In genomic region chr13:21173072-21173471, GRCm38 (mm10) we compare ENCODE assay signal across 8 mouse cellular contexts. TPM values are rescaled to one million over a fixed set of nuclear protein-coding genes. Genes with fewer than 3 reads are reported as not detected.
DNase-seq lines count a peak whose midpoint lies in the region; ATAC-seq lines count a peak whose summit lies in the region.

No protein-coding gene starts in this region.

- DNase-seq in cerebellum, adult 11 months, result peak; percentile 52
- DNase-seq in gastrocnemius, adult 8-10 months (ENCODE audit: low spot score in 2 of 2), result peak; percentile 75 to 82
- DNase-seq in induced T-regulatory cell, adult 2 months (ENCODE audit: low read depth), result peak; percentile 56
- DNase-seq in left cerebral cortex, postnatal 36 days (ENCODE audit: low spot score in 2 of 2), result peak; percentile 62 to 73
- peak; percentile 73 for DNase-seq in midbrain, embryonic 10.5 days (ENCODE audit: low spot score)

- peak overlapping the region; percentile 64 for H3K4me3 ChIP-seq in midbrain, embryonic 10.5 days
- peak overlapping the region; percentile 40 for H3K4me3 ChIP-seq in stomach, embryonic 14.5 days (ENCODE audit: low read depth, low read length)

- H3K9me3 ChIP-seq in midbrain, embryonic 10.5 days (replicated peaks), result no peaks in the 10 kb centered on the region
- H3K9me3 ChIP-seq in stomach, embryonic 14.5 days (ENCODE audit: control insufficient read depth, low read depth, low read length), result no peaks in the 10 kb centered on the region

- under 1% methylated on average over 11 of the region's 11 CpGs for WGBS in midbrain, embryonic 10.5 days
- WGBS in stomach, embryonic 14.5 days, result 0% methylated on average over 11 of the region's 11 CpGs

- intact Hi-C loops in left cerebral cortex, postnatal 36 days (cut with DNase I), result loop anchor here (5.0 kb wide), 3 partner anchors 44 to 154 kb away; no protein-coding TSS in a partner anchor

- no peaks in the 10 kb centered on the region for H3K27me3 ChIP-seq in midbrain, embryonic 10.5 days (ENCODE audit: low read depth, poor library complexity, severe bottlenecking)
- no peaks in the 10 kb centered on the region for H3K27me3 ChIP-seq in stomach, embryonic 14.5 days (ENCODE audit: control insufficient read depth, insufficient read depth, low read length)

- peak overlapping the region; percentile 57 for H3K4me2 ChIP-seq in stomach, embryonic 14.5 days (replicated peaks; ENCODE audit: low read depth, low read length)

- peaks cover 25% of the 10 kb centered on the region for H3K4me1 ChIP-seq in midbrain, embryonic 10.5 days
- H3K4me1 ChIP-seq in stomach, embryonic 14.5 days (ENCODE audit: control insufficient read depth, insufficient read depth, low read length), result peaks cover 5% of the 10 kb centered on the region; the same call in 1 of the 2 replicates

- no peak for ATAC-seq in cerebellum, adult (ENCODE audit: insufficient number of reproducible peaks, low FRiP score, low TSS enrichment)
- ATAC-seq in common myeloid progenitor, adult 5-6 weeks (replicated peaks; ENCODE audit: low read depth, poor library complexity, severe bottlenecking), result peak; percentile 19
- ATAC-seq in stomach, embryonic 14.5 days (ENCODE audit: insufficient number of reproducible peaks, insufficient read depth, low FRiP score, low read depth), result peak; percentile 38

- H3K36me3 ChIP-seq in midbrain, embryonic 10.5 days, result no peaks in the 10 kb centered on the region
- H3K36me3 ChIP-seq in stomach, embryonic 14.5 days (ENCODE audit: control insufficient read depth, insufficient read depth, low read length), result no peaks in the 10 kb centered on the region

- H3K9ac ChIP-seq in stomach, embryonic 14.5 days (replicated peaks; ENCODE audit: low read depth, low read length), result no peak overlapping the region

- peak overlapping the region; percentile 18 for H3K27ac ChIP-seq in midbrain, embryonic 10.5 days (replicated peaks)
- H3K27ac ChIP-seq in stomach, embryonic 14.5 days (ENCODE audit: low read length), result peak overlapping the region; percentile 80

RNA-seq across cellular contexts. Expression of gene Trim27, which starts 6.2 kb away (rescaled TPM):
- 162 and 186 TPM in 2 replicates for total RNA-seq in common myeloid progenitor, adult 5-6 weeks (2017)
- 10 to 100 TPM; 22.7 to 27.5 (median 25.3) TPM for total RNA-seq in gastrocnemius, adult 8-10 months (2022)
- total RNA-seq in left cerebral cortex, postnatal 36 days (2021), result 10 to 100 TPM; 34.0 TPM
- polyA plus RNA-seq in midbrain, embryonic 10.5 days (2016; fragmentation: Nextera tagmentation; extraction: Ambion mirVana), result 146 and 162 TPM in 2 replicates
- 123 and 128 TPM in 2 replicates for polyA plus RNA-seq in stomach, embryonic 14.5 days (2014; fragmentation: Nextera tagmentation; extraction: Ambion mirVana)

RNA-seq across cellular contexts. Expression of gene Olfr1368, which starts 27.4 kb away (rescaled TPM):
- total RNA-seq in common myeloid progenitor, adult 5-6 weeks (2017), result not detected in 2 replicates
- total RNA-seq in gastrocnemius, adult 8-10 months (2022), result not detected
- total RNA-seq in left cerebral cortex, postnatal 36 days (2021), result not detected
- not detected in 2 replicates for polyA plus RNA-seq in midbrain, embryonic 10.5 days (2016; fragmentation: Nextera tagmentation; extraction: Ambion mirVana)
- polyA plus RNA-seq in stomach, embryonic 14.5 days (2014; fragmentation: Nextera tagmentation; extraction: Ambion mirVana), result not detected in 2 replicates

RNA-seq across cellular contexts. Expression of gene Olfr263, which starts 43.6 kb away (rescaled TPM):
- not detected in 2 replicates for total RNA-seq in common myeloid progenitor, adult 5-6 weeks (2017)
- not detected for total RNA-seq in gastrocnemius, adult 8-10 months (2022)
- total RNA-seq in left cerebral cortex, postnatal 36 days (2021), result not detected
- not detected in 2 replicates for polyA plus RNA-seq in midbrain, embryonic 10.5 days (2016; fragmentation: Nextera tagmentation; extraction: Ambion mirVana)
- polyA plus RNA-seq in stomach, embryonic 14.5 days (2014; fragmentation: Nextera tagmentation; extraction: Ambion mirVana), result not detected in 2 replicates
